Mouse (Mus musculus) E14TG2a.4 (cell line): ENCODE results near the gene Polr2c.

Experiments used
- H3K27me3 ChIP-seq: 2 replicates; pipeline ENCODE4 v1.6.1; 2014; ENCODE audit warnings: low read length, control low read depth; ENCODE audit not compliant: insufficient read depth
- H3K36me3 ChIP-seq: 2 replicates; pipeline ENCODE4 v1.6.1; 2014; ENCODE audit warnings: low read length, control low read depth; ENCODE audit not compliant: insufficient read depth
- H3K4me1 ChIP-seq: replicated peaks from 2 replicates; pipeline ENCODE4 v1.6.1; 2014; ENCODE audit warnings: low read depth, low read length, control low read depth
- H3K4me3 ChIP-seq: replicated peaks from 2 replicates; pipeline ENCODE4 v1.5.1; 2014; ENCODE audit warnings: mild to moderate bottlenecking, low read length
- H3K9me3 ChIP-seq: 2 replicates; pipeline ENCODE4 v1.6.1; 2014; ENCODE audit warnings: low read length, control low read depth
- CTCF ChIP-seq: conservative IDR thresholded peaks from 2 replicates; pipeline ENCODE4 v1.5.1; 2014; ENCODE audit warnings: low read length
- NANOG ChIP-seq: IDR thresholded peaks from 2 replicates; pipeline ENCODE4 v1.6.1; 2014; ENCODE audit warnings: borderline replicate concordance, low read length, mixed read lengths
- POU5F1 ChIP-seq: IDR thresholded peaks from 2 replicates; pipeline ENCODE4 v1.6.1; 2014; ENCODE audit warnings: low read length, borderline replicate concordance

Gene Polr2c

DNA sequence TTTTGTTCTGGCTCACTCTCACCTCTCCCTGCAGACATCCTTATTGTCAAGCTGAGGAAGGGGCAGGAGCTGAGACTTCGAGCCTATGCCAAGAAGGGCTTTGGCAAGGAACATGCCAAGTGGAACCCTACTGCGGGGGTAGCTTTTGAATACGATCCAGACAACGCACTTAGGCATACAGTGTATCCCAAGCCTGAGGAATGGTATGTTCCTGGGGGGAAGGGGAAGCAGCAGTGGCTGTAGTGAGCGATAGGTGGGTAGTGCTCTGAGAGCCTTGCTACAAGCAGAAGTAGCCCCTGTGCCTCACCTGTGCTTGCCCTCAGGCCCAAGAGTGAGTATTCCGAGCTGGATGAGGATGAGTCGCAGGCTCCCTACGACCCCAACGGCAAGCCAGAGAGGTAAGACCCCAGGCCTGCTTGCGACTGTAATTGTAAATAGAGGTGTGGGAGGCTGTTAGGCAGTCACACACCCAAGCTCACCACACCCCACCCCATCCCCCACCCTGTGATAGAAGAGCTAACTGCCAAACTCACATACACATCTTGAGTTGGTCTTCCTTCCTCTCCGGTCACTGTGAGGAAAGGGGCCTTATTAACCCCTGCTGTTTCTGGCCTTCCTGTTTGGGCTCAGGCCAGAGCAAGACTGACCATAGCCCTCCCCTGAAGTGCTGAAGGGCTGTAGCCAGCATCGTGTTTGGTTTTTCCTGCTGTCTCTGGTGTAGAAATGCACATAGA lies 5.4 kb downstream of the Polr2c start:
- Histone ChIP-seq H3K9me3 (no peaks in the 10 kb centered on the region), H3K27me3 (no peaks in the 10 kb centered on the region), H3K36me3 (peaks cover 85% of the 10 kb centered on the region), H3K4me1 (peaks cover 89% of the 10 kb centered on the region), H3K4me3 (no peak overlapping the region)
- TF ChIP-seq POU5F1 (no peak), NANOG (no peak), CTCF (no peak)

DNA sequence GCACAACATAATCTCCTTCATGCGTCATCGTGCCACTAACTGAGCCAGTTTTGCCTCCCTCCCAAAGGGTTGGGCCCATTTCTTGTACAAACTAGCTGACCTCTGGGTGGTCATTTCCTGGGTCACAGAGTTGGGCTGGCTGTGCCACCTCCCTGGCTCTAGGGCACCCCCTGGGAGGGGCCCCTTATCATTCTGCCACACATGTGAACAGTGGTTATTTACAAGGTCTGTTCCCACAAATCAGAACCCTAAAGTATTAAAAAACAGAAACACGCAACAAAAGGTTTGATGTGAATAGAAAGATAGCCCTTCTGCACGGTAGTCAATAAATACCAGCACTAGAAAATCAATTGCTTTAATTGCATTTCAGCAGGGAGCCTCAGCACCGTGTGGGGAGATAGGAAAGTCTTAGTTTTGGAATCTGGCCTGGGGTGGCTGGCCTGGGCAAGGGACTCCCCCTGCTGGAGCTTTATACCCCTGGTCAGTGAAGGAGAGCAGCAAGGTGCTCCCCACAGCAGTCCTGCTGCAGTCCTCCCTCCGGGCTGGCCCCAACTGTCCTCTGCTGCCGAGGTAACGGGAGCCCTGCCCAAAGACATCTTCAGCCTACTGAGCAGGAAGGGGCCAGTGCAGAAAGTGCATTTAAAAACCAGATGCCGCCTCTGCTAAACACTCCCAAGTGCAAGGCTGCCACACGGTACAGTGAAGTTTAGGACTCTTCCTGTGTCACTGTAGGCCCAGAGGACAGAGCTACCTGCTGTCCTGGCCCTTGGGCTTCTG lies 6.8 kb downstream of the Polr2c start:
- Histone ChIP-seq H3K9me3 (no peaks in the 10 kb centered on the region), H3K4me3 (no peak overlapping the region), H3K27me3 (no peaks in the 10 kb centered on the region), H3K4me1 (peaks cover 79% of the 10 kb centered on the region), H3K36me3 (peaks cover 84% of the 10 kb centered on the region)
- no peak for TF ChIP-seq CTCF
- no peak for TF ChIP-seq POU5F1
- no peak for TF ChIP-seq NANOG

DNA sequence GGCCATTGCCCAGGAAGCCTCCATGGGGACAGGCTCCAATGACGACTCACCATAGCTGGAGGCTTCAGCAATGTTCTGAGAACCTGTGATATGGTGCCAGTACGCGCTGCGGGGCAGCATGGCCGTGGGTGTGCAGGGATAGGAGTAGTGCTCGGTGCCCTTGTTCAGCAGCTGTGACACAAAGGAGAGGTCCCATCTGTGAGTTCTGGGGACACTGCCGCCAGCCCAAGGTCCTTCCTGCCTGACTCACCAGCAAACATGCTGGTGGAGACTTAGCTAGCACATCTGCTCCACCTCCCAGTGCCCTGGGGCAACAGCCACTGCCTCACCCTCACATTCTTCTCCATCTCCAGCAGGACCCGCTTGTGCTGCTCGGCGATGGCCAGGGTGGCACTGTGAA lies 8.0 kb downstream of the Polr2c start:
- Histone ChIP-seq H3K4me3 (no peak overlapping the region), H3K9me3 (no peaks in the 10 kb centered on the region), H3K4me1 (peaks cover 77% of the 10 kb centered on the region), H3K27me3 (peaks cover 9% of the 10 kb centered on the region; the same call in 1 of the 2 replicates), H3K36me3 (peaks cover 75% of the 10 kb centered on the region)
- TF ChIP-seq POU5F1 = no peak
- TF ChIP-seq NANOG = no peak
- no peak for TF ChIP-seq CTCF

DNA sequence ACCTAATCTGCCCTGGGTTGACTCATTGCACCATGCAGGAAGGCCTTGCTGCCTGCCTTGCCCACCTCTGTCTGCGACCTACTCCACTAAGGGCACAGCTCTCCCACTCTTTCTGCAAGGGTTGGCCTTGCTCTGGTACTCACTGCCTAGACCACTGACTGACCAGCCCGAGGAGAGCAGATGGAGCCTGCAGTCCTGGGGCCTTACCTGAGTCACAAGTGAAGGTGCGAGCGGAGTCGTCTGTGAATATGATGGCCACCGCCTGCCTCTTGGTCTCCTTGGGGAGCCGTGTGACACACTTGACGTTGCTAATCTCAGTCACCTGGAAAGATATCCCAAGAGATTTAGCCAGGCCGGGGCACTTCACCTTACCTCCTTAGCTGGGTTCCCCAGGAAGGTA lies 9.7 kb downstream of the Polr2c start:
- TF ChIP-seq POU5F1 (no peak), CTCF (no peak), NANOG (no peak)
- Histone ChIP-seq H3K9me3 (no peaks in the 10 kb centered on the region), H3K4me3 (no peak overlapping the region), H3K27me3 (peaks cover 13% of the 10 kb centered on the region; the same call in 1 of the 2 replicates), H3K4me1 (peaks cover 75% of the 10 kb centered on the region), H3K36me3 (peaks cover 59% of the 10 kb centered on the region)

DNA sequence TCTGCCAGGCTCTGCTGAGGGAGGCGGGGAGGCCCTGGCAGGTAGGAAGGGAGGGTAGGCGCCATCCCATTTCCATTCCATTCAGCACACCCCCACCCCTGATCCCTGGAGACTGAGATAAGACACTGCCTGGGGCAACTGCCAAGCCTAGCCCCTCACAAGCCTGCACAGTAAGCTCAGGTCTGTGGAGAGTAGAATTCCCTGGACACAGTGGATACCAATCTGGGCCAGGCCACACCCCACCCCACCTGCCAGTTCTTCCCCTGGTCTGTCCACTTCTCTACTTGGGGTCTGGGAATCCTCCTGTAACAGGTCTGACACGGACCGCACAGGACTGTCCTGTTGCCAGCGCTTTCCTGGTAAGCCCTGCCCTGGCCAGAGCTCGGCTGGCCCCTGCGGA lies 11.9 kb downstream of the Polr2c start:
- TF ChIP-seq CTCF (no peak), POU5F1 (no peak), NANOG (no peak)
- Histone ChIP-seq H3K36me3 (peaks cover 38% of the 10 kb centered on the region), H3K4me3 (no peak overlapping the region), H3K4me1 (peaks cover 57% of the 10 kb centered on the region), H3K9me3 (no peaks in the 10 kb centered on the region), H3K27me3 (peaks cover 19% of the 10 kb centered on the region; the same call in 1 of the 2 replicates)

DNA sequence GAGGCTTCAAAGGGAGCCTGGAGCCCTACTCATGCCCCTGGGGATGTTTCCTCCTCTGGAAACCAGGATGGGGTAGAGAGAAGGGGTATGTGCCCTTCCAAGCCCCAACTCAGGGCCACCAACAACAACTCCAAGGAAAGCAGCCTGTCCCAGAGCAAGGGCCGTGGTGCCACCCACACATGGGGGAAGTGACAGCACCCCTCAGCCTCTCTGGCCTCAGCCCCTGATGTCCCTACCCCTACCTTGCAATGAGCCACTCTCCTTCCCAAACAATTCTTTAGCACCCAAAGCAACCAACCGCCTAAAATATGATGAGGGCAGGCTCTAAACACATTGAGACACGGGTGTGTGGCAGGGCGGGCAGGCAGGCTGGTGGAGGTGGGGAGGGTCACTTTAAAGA lies 12.8 kb downstream of the Polr2c start:
- TF ChIP-seq NANOG = no peak
- TF ChIP-seq CTCF = no peak
- no peak for TF ChIP-seq POU5F1
- no peaks in the 10 kb centered on the region for H3K9me3 ChIP-seq
- H3K4me3 ChIP-seq = no peak overlapping the region
- H3K4me1 ChIP-seq = peaks cover 59% of the 10 kb centered on the region
- peaks cover 30% of the 10 kb centered on the region for H3K36me3 ChIP-seq
- peaks cover 25% of the 10 kb centered on the region for H3K27me3 ChIP-seq

DNA sequence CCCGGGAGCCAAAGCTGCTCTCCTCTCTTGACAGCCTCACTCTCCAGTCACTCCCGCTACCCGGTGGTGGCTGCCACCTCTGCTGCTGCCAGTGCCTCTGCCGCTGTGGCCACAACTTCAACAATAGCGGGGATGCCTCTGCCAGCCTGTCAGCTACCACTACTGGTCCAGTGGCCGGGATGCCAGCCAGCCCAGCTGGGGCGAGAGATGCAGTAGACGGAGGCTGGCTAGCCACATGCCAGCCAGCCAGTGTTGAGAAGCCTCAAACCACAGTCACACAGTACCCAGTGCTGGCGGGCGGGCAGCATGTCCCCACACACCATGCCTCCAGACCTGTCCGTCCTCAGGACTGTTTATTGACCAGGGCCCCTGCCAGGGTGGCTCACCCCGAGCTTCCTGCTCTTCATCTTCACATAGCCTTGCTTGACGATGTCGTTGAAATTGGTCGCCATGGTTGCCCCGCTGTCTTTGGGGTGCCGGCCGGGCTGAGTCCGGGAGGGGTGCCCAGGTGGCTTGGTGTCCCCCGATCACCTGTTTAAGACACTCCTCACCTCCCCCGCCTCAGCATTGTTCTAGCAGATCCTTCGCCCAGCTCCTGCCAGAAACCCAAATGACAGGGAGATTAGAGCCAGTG lies 13.3 kb downstream of the Polr2c start:
- Histone ChIP-seq H3K27me3 (peaks cover 31% of the 10 kb centered on the region), H3K4me1 (peaks cover 59% of the 10 kb centered on the region), H3K4me3 (peak overlapping the region; percentile 69), H3K36me3 (peaks cover 24% of the 10 kb centered on the region), H3K9me3 (no peaks in the 10 kb centered on the region)
- TF ChIP-seq NANOG (no peak), POU5F1 (no peak), CTCF (no peak)

DNA sequence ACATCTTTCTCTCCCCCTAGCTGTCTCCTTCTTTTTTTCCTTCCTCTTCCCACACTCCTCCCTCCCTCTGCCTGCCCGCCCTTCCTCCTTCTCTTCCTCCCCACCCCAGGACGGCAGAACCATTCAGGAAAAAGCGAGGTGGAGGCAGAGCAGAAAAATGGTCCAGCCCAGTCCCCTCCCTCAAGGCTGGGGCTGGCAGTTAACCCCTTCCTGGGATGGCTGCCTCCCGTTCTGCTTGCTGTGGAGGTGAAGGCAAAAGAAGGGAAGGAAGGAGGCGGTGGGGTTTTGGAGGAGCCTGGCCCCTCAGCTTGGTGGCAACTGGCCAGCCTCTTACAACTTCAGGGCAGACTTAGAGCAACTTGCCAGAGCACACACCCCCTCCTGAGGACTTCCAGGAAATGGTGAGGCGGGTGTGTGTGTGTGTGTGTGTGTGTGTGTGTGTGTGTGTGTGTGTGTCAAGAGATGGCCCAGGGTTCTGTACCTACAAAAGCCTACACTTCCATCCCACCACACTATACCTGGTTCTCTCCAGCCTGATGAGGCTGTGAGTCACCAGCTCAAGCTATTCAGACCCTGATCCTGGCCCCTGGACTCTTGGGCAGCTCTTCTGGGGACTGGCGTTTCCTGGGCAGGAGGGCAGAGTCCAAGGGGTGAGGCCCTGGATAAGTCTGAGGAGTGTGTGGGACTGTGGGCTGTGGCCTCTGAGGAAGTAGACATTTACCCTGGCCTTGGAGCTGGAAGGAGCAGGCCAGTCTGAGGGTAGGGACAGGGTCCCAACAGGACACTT lies 14.1 kb downstream of the Polr2c start:
- Histone ChIP-seq H3K4me1 (peaks cover 58% of the 10 kb centered on the region), H3K4me3 (peak overlapping the region; percentile 69), H3K9me3 (no peaks in the 10 kb centered on the region), H3K27me3 (peaks cover 34% of the 10 kb centered on the region), H3K36me3 (peaks cover 17% of the 10 kb centered on the region)
- TF ChIP-seq NANOG (no peak), POU5F1 (no peak), CTCF (no peak)
